Mouse (Mus musculus) adipocyte (in vitro differentiated cells): Measurements from ENCODE around the gene Prss8.
A peak's percentile ranks its signal among the peaks of the same experiment; 100 is the strongest.

Source experiments
- DNase-seq: peaks from one replicate; pipeline ENCODE4 v3.0.0-alpha.2; 2016; ENCODE audit warnings: low spot score

The Prss8 gene

DNA sequence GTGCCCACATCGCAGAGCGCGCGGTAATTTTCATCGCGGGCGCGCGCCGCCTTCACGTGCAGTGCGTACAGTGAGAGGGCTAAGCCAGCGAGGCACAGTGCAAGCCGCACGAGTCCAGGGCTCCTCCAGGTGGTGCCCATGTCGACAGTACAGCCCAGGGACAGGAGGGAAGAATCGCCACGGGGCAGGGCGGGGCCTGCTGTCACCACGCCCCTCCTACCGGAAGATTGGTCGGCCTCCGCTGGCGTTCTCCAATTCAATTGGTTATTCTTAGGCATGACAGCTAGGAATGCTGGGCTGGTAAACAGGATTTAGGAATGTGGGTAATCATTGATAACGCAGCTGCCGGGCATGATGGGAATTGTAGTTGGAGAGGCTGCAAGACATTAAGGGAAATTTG is 34.5 kb downstream of the Prss8 start, which contains the start of the genes Gm21974 and Vkorc1:
TSS of gene Gm21974 (minus strand) at position 13 of the 400 bp plus-strand sequence.
TSS of gene Vkorc1 (minus strand) at position 176 of the 400 bp plus-strand sequence.
- DNase-seq: peak; percentile 90

DNA sequence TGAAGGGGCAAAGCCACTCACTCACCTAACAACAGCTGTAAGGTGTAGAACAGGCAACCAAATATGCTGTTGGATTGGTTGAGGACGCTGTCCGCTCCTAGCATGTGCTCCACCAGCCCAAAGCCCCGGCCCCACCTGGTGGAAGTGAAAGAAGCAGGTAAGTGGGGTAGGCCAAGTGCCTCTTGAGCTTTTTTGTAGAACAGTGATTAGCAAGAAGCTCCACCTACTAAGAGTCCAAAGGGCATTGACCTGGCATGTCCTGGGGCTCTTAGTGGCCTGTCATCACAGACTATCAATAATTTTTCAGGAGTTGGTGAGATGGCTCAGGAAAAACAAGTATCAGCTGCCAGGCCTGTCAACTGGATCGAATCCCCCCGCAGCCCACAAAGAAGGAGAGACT is 35.4 kb downstream of the Prss8 start:
- DNase-seq: no peak

DNA sequence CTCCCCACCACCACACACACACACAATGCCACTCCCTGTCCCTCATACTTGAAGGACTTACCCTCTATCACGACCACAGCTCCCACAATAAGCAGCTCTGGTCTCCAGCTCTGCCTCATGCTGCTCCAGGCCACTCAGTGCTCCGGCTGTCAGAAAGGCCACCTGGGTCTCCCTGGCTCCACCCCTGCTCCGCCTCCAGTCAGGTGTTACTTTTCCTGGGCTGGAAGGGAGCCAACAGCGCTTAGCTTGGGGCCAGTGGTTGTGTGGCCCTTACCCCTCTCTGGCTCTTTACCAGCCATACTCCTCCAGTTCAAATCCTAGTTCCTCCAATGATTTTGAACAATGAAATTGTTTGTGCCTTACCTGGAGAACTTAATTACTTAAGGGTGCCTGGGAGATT is 39.1 kb downstream of the Prss8 start, which contains the start of gene Prss53:
TSS of gene Prss53 (minus strand) at position 173 of the 400 bp plus-strand sequence.
- DNase-seq: no peak

DNA sequence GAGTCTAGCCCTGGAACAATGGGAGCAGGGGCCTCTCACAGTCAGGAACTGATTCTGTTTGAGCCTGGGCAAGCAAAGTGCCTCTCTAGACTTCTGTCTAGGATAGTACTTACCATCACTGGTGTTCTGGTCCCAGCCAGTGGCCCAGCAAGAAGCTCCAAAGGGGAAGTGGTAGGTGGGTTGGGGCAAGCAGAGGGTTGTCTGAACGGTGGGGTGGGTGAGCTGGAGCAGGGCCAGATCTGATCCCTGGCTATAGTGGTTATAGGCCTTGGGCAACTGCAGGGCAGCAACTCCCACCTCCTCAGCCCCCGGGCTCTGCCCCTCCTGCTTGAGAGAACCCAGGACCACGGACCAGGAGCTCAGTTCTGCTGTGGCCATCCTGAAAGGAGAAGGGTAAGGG is 41.1 kb downstream of the Prss8 start:
- no peak for DNase-seq

DNA sequence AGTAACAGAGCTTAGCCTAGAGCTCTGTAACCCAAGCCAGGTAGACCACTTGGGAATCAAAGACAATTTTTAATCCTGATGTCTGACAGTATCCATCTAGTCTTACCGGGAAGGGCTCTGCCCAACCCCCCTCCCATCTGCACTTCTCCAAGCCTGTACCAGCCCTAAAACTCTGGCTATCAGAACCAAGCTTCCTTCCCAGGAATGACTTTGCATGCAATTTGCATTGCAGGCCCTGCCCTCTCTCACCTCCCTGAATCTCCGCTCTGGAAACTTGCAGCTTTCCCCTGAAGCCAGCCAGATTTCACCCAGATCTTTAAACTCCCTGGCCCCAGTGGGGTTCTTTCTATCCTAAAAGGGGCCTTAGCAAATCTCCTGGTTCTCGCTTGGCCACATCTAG is 42.1 kb downstream of the Prss8 start:
- DNase-seq: no peak

DNA sequence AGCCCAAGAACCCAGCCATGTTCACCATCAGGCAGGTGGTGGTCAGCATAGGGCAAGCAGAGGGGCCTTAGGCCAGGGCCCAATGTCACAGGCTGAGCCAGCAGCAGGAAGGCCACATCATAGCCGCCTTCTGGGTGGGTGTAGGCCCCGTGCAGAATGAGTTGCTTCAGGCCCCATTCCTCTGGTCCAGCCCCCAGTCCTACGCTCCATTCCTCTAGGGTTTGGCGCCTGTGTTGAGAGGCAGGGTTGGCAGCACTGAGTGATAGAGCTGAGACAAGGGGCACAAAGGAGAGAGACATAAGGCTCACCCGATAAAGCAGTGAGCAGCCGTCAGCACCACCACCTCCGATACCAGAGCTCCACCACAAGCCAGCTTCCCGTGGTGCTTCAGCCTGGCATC is 42.7 kb downstream of the Prss8 start:
- no peak for DNase-seq

DNA sequence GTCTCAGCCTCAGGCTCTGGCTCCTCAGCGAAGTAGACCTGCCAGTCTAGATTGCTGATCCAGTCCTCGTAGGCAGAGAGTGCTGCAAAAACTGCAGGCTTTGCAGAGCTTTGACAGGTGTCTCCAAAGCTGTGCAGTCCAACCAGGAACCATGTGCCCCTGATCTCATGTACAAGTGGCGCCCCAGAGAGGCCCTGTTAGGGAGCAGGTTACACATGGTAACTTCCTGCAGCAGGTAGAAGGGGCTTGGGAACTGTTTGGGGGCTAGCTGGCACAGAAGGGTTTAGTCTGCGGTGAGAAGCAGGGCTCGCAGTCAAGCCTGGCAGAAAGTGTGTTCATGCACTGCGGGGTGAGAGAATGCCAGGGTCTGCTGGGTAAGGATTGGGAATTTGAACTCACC is 43.4 kb downstream of the Prss8 start:
- no peak for DNase-seq

DNA sequence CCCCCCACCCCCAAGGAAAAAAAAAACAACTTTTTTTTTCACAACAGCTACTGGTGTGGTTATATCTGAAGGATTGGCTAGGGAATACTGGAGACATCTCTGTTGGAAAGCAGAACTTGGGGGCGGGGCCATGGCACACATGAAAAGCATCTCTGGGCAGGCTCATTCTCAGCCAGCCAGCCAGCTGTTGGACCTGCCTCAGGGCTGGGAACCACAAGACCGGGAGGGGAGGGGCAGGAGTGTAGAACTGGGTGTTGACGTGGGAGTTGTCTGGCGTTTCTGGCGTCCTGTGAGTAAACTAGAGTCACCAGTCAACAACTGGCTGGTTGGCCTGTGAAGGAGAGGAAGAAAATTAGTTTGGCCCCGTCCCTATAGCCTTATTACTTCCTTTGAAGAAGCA is 44.0 kb downstream of the Prss8 start:
- peak; percentile 67 for DNase-seq

DNA sequence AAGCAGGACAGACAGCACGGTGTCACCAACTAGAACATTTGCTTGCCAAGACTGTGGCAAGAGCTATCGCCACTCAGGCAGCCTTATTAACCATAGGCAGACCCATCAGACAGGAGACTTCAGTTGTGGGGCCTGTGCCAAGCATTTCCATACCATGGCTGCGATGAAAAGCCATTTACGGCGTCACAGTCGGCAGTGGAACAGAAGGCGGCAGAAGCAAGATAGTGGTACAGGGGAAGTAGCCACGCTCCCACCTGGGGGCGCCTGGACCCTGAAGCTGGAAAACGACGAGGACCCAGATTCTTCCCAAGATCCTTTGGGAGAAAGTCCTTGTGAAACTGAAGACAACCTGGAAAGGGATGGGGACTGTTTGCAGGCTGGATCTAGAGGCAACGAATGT is 49.5 kb downstream of the Prss8 start:
- no peak for DNase-seq

DNA sequence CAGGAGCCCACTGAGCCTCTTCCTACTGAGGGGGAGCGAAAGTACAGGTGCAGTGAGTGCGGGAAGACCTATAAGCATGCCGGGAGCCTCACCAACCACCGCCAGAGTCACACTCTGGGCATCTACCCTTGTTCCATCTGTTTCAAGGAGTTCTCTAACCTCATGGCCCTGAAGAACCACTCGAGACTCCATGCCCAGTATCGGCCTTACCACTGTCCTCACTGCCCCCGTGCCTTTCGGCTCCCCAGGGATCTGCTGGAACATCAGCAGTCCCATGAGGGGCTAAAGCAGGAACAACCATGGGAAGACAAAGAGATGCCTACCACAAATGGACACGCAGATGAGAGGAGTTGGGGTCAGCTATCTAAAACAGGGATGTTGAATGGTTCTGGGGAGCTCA is 50.6 kb downstream of the Prss8 start:
- DNase-seq: no peak

DNA sequence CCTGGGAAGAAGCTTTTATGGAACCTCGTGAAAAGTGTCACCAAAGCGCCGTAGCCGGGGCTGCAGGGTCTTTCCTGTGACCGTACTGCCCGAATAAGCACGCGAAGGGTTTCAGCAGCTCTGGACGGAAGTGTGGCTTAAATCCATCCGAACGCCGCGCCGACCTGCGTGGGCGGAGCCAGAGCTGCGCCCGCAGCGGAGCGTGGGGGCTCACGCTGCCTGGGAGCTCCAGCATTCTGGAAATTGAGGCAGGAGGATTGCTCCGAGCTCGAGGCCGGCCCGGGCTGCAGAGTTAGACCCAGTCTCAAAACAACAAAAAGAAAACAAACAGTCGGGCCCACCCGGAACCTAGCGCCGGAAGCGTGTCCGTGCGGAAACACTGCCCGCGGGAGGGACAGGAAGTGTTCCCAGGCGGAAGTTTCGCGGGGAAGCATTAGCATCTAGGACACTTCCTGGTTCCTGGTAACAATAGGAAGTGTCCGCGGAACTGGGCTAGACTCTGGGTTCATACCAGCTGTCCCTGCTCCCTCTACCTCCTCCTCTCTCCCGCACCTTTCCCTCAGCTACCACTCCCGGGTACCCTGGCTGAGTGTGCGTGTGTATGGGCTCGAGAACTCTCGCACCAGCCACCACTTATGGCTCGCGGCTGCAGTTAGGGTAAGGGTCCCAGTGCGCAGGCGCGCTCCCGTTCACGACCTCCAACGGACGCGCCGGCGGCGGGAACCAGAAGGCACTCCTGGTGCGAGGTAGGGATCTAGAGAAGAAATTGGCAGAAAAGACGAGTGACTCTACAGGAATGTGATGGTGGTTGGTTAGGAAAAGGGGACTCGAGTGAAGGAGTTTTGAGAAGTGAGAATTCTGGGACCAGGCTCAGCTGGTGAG is 53.2 kb downstream of the Prss8 start, which contains the start of gene Zfp668:
TSS of gene Zfp668 (minus strand) at position 362 of the 882 bp plus-strand sequence.
- DNase-seq: peak; percentile 91

DNA sequence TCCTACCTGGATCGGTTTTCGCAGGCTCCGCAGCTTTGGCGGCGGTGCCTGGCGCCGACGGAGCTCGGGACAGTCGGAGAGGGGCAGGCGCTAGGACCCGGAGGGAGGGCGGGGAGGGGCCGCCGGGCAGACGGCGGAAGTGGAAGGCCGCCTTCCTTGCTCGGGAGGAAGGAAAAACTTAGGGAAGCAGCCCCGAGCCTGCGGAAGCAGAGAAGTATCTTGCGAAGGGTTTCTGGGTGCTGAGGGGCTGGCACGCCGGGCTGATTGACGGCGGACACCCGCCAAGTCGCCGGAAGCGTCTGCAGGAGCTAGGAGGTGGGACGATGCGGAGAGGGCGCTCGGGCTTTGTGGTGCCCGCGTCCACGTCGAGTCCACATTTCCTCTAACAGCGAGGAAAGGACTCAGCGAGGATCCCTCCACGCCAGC is 53.9 kb downstream of the Prss8 start, which contains the start of gene Zfp646:
TSS of gene Zfp646 (plus strand) at position 181 of the 426 bp plus-strand sequence.
- peak; percentile 75 for DNase-seq
